Mouse (Mus musculus) limb, embryonic 14.5 days (tissue): Measurements from ENCODE around the gene Bst1. TPM values are rescaled to one million over a fixed set of nuclear protein-coding genes. Genes with fewer than 3 reads are reported as not detected.

Experiments
- ATAC-seq: fragments of 200-750 bp; cut with Nextera tagmentation; 2 replicates; pipeline ENCODE4 v1.8.0; 2017; ENCODE audit warnings: low read depth, moderate number of reproducible peaks, moderate TSS enrichment; ENCODE audit not compliant: low FRiP score
- DNase-seq: peaks from one replicate; pipeline ENCODE4 v3.0.0-alpha.2; 2015; ENCODE audit warnings: low spot score
- H3K27ac ChIP-seq: fragments of 300-500 bp; sonication (generic); replicated peaks from 2 replicates; pipeline ENCODE4 v1.5.1; 2014; ENCODE audit warnings: low read depth, mild to moderate bottlenecking, low read length, moderate library complexity, mixed read lengths
- H3K27me3 ChIP-seq: fragments of 300-500 bp; sonication (generic); 2 replicates; pipeline ENCODE4 v1.6.1; 2014; ENCODE audit warnings: low read length, mixed read lengths; ENCODE audit not compliant: control insufficient read depth, insufficient read depth
- H3K36me3 ChIP-seq: fragments of 300-500 bp; sonication (generic); 2 replicates; pipeline ENCODE4 v1.6.1; 2014; ENCODE audit warnings: mild to moderate bottlenecking, low read length, moderate library complexity, mixed read lengths; ENCODE audit not compliant: control insufficient read depth, insufficient read depth
- H3K4me1 ChIP-seq: fragments of 300-500 bp; sonication (generic); 2 replicates; pipeline ENCODE4 v1.6.1; 2014; ENCODE audit warnings: antibody characterized with exemption, low read length, mixed read lengths; ENCODE audit not compliant: control insufficient read depth, insufficient read depth
- H3K4me2 ChIP-seq: fragments of 300-500 bp; sonication (generic); replicated peaks from 2 replicates; pipeline ENCODE4 v1.6.1; 2014; ENCODE audit warnings: low read depth, mild to moderate bottlenecking, low read length, moderate library complexity; ENCODE audit not compliant: severe bottlenecking
- H3K4me3 ChIP-seq: fragments of 300-500 bp; sonication (generic); replicated peaks from 2 replicates; pipeline ENCODE4 v1.5.1; 2014; ENCODE audit warnings: low read length
- H3K9ac ChIP-seq: fragments of 300-500 bp; sonication (generic); 2 replicates; pipeline ENCODE4 v1.6.1; 2014; ENCODE audit warnings: mild to moderate bottlenecking, low read depth, low read length, moderate library complexity; ENCODE audit not compliant: severe bottlenecking
- H3K9me3 ChIP-seq: fragments of 300-500 bp; sonication (generic); 2 replicates; pipeline ENCODE4 v1.6.1; 2016; ENCODE audit warnings: low read length; ENCODE audit not compliant: control insufficient read depth
- POLR2A ChIP-seq: fragments of 200-500 bp; IDR thresholded peaks from 2 replicates; pipeline ENCODE4 v1.8.0; 2012; ENCODE audit warnings: inconsistent platforms, mild to moderate bottlenecking, moderate library complexity, borderline replicate concordance; ENCODE audit not compliant: insufficient read depth, insufficient read length; ENCODE audit errors: extremely low read depth
- WGBS: fragments of 180-500 bp; shearing (Covaris S2); extraction: QIAGEN DNeasy Blood & Tissue Kit; methylation state at CpG from one replicate; pipeline ENCODE4 v1.1.7; 2014; 5-methylcytosine and 5-hydroxymethylcytosine counted together
- polyA plus RNA-seq, 2 experiments: library from polyadenylated mRNA; depleted of rRNA in 1 of 2; stranded (reverse) in 1 of 2; unstranded in 1 of 2; fragments of >200 nt; fragmentation: Nextera tagmentation in 1 of 2; extraction: Ambion mirVana in 1 of 2; gene quantifications; 2 replicates each; pipeline versions ENCODE4 v1.2.1 to v1.2.3; 2012 to 2014

Bst1 gene
- polyA plus RNA-seq, 2 experiments: 0.16 TPM; not detected in 1

DNA sequence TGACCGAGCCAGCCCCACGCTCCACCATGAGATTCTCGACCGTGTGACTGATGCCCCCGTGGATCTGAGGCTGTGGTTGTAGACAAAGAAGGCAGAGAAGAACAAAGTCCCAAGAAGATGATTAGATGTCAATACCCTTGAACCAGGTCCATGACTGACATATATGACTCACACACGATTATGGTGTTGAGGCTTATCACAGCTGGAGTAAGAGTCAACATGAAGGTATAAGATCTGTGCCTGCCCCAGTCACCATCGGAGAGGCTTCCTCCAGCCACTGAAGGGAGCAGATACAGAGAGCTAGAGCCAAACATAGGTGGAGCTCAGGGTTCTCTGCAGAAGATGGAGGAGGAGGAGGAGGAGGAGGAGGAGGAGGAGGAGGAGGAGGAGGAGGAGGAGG lies 12.3 kb upstream of the Bst1 start:
- ATAC-seq (no peak), DNase-seq (no peak)
- no peak overlapping the region for H3K9ac ChIP-seq
- H3K27me3 ChIP-seq: no peaks in the 10 kb centered on the region
- no peaks in the 10 kb centered on the region for H3K9me3 ChIP-seq
- no peak overlapping the region for H3K27ac ChIP-seq
- TF ChIP-seq POLR2A: no peak
- H3K4me2 ChIP-seq: no peak overlapping the region
- H3K4me3 ChIP-seq: no peak overlapping the region
- WGBS: 96% methylated on average over 7 of the region's 7 CpGs
- peaks cover 5% of the 10 kb centered on the region for H3K4me1 ChIP-seq
- no peaks in the 10 kb centered on the region for H3K36me3 ChIP-seq

DNA sequence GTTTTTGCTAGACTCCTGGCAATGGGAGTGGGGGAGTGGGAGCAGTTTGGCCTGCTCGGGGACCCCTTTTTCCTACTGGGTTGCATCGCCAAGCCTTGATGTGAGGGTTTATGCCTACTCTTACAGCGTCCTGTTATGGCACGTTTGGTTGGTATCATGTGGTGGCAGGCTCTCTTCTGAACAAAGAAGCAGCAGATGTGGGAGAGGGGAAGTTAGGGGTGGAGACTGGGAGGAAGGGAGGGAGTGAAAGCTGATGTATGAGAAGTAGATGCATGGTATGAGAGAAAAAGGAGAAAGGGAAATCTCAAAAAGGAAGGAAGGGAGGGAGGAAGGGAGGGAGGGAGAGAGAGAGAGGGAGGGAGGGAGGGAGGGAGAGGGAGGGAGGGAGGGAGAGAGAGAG lies 11.8 kb upstream of the Bst1 start:
- no peak for ATAC-seq
- Histone ChIP-seq H3K36me3 (no peaks in the 10 kb centered on the region), H3K4me1 (peaks cover 5% of the 10 kb centered on the region), H3K27ac (no peak overlapping the region), H3K9me3 (no peaks in the 10 kb centered on the region), H3K27me3 (no peaks in the 10 kb centered on the region), H3K4me2 (no peak overlapping the region), H3K9ac (no peak overlapping the region), H3K4me3 (no peak overlapping the region)
- no peak for DNase-seq
- 74% methylated on average over 4 of the region's 4 CpGs for WGBS
- TF ChIP-seq POLR2A: no peak

- H3K4me1 ChIP-seq: peaks cover 5% of the 10 kb centered on the region
- WGBS: 4% methylated on average over 48 of the region's 48 CpGs
- ATAC-seq (peak; percentile 92), DNase-seq (peak; percentile 79)
- peak overlapping the region; percentile 48 for H3K4me3 ChIP-seq
- H3K36me3 ChIP-seq: no peaks in the 10 kb centered on the region
- H3K4me2 ChIP-seq: peak overlapping the region; percentile 83
- H3K27me3 ChIP-seq: no peaks in the 10 kb centered on the region
- peak overlapping the region; percentile 78 for H3K9ac ChIP-seq
- no peaks in the 10 kb centered on the region for H3K9me3 ChIP-seq
- peak; percentile 49; the same call in 1 of the 2 replicates for TF ChIP-seq POLR2A
- H3K27ac ChIP-seq: 0 out of 2 replicates have a peak overlapping the region, but pooled peaks have one; percentile 8
Measured at GRCm38 (mm10) chr5:43807744-43808696, 10.7 kb upstream of the Bst1 start.

- no peak for TF ChIP-seq POLR2A
- 91% methylated on average over 1 of the region's 1 CpGs for WGBS
Measured at GRCm38 (mm10) chr5:43810427-43811062, 8.1 kb upstream of the Bst1 start.

DNA sequence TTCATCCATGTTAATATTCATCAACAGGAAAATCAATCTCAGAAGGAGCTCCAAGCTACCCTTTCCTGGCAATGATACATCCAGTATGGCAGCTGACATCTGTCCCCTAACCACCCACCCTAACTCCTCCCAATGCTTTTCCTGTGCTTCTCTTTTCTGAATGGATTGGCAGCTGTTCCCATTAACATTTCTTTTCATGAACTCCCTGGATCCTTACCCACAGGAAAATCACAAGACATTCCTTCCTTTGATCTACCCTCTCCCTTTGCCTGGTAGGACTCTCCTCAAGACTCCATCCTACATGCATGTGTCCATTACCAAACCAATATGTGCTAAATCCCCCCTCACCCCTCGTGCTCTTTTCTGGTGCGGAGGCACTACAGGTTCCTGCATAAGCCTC lies 4.1 kb upstream of the Bst1 start:
- 83% methylated on average over 2 of the region's 2 CpGs for WGBS
- H3K27ac ChIP-seq: no peak overlapping the region
- no peak for TF ChIP-seq POLR2A

More at GRCm38 (mm10) chr5:43810427-43811062, 8.1 kb upstream of the Bst1 start:
- no peaks in the 10 kb centered on the region for H3K9me3 ChIP-seq
- H3K9ac ChIP-seq: no peak overlapping the region
- H3K4me3 ChIP-seq: no peak overlapping the region
- H3K4me1 ChIP-seq: peaks cover 5% of the 10 kb centered on the region
- no peak overlapping the region for H3K4me2 ChIP-seq
- DNase-seq (no peak), ATAC-seq (no peak)
- no peaks in the 10 kb centered on the region for H3K36me3 ChIP-seq
- no peaks in the 10 kb centered on the region for H3K27me3 ChIP-seq
- H3K27ac ChIP-seq: no peak overlapping the region

More for the DNA sequence above, 4.1 kb upstream of the Bst1 start:
- no peak for DNase-seq
- no peaks in the 10 kb centered on the region for H3K27me3 ChIP-seq
- no peak overlapping the region for H3K9ac ChIP-seq
- no peaks in the 10 kb centered on the region for H3K36me3 ChIP-seq
- no peak overlapping the region for H3K4me3 ChIP-seq
- H3K4me1 ChIP-seq: peaks cover 4% of the 10 kb centered on the region; the same call in 1 of the 2 replicates
- no peaks in the 10 kb centered on the region for H3K9me3 ChIP-seq
- ATAC-seq: no peak
- no peak overlapping the region for H3K4me2 ChIP-seq
